Mouse (Mus musculus): Measurements from ENCODE around the gene Hlf. TPM values are rescaled to one million over a fixed set of nuclear protein-coding genes. Genes with fewer than 3 reads are reported as not detected.

Gene Hlf
- under 1 TPM; 0.27 to 0.30 TPM for polyA plus RNA-seq (2017; shearing (Covaris generic))

DNA sequence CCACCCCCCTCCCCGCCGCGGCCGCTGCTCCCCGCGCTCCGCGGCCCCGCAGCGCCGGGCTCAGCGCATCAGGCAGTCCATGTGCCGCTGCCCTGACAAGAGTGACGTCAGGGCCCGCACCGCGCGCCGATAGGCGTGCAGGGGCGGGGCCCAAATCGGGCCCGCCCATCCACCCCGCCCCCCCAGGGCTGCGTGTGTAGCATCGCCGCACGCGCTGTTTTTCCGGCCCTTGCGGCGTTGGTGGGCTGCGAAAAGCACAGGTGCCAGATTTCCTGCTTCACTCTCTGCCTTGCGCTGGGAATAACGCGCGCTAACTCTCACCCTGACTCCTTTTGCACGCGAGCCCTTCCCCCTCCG is at the start of gene Hlf:
Gene Hlf (minus strand): TSS at position 79 of the 357 bp plus-strand sequence.

Other genes with a start within 250 kb of the Hlf start
- 10 to 100 TPM; 13.0 to 18.0 TPM for gene Gm45716, start 203.2 kb downstream of the Hlf start, polyA plus RNA-seq (2017; shearing (Covaris generic))
- gene Mmd, start 141.4 kb downstream of the Hlf start, polyA plus RNA-seq (2017; shearing (Covaris generic)), result 10 to 100 TPM; 27.2 to 49.9 TPM
- gene Stxbp4, start 247.2 kb upstream of the Hlf start, polyA plus RNA-seq (2017; shearing (Covaris generic)), result 1 to 10 TPM; 2.3 to 2.7 TPM
- 10 to 100 TPM; 24.2 to 29.5 TPM for gene Cox11, start 247.3 kb upstream of the Hlf start, polyA plus RNA-seq (2017; shearing (Covaris generic))